Mouse (Mus musculus) lung, postnatal 0 days (tissue): ENCODE measurements at regions not wholly inside any gene's neighbourhood (a gene's known extent, or its start where the extent isn't known, plus 50 kb on each side); places are given as distances from the start of the nearest gene placed in this dataset.
A peak's percentile ranks its signal among the peaks of the same experiment; 100 is the strongest.

Experiments used
- ATAC-seq: fragments of 200-750 bp; cut with Nextera tagmentation; 2 replicates; pipeline ENCODE4 v1.8.0; 2017; ENCODE audit warnings: moderate library complexity
- DNase-seq: peaks from one replicate; pipeline ENCODE4 v3.0.0-alpha.2; 2016; ENCODE audit warnings: low spot score
- H3K27ac ChIP-seq: fragments of 300-500 bp; sonication (generic); 2 replicates; pipeline ENCODE4 v1.5.1; 2014; ENCODE audit warnings: antibody characterized with exemption, mild to moderate bottlenecking, low read length, mixed read lengths
- H3K27me3 ChIP-seq: fragments of 300-500 bp; sonication (generic); replicated peaks from 2 replicates; pipeline ENCODE4 v1.6.1; 2014; ENCODE audit warnings: low read length, mixed read lengths; ENCODE audit not compliant: insufficient read depth
- H3K36me3 ChIP-seq: fragments of 300-500 bp; sonication (generic); 2 replicates; pipeline ENCODE4 v1.6.1; 2014; ENCODE audit warnings: low read length, mixed read lengths; ENCODE audit not compliant: insufficient read depth
- H3K4me1 ChIP-seq: fragments of 300-500 bp; sonication (generic); 2 replicates; pipeline ENCODE4 v1.6.1; 2014; ENCODE audit warnings: antibody characterized with exemption, low read depth, low read length, mixed read lengths; ENCODE audit not compliant: insufficient read depth
- H3K4me2 ChIP-seq: fragments of 300-500 bp; sonication (generic); replicated peaks from 2 replicates; pipeline ENCODE4 v1.6.1; 2014; ENCODE audit warnings: low read depth, mild to moderate bottlenecking, low read length, moderate library complexity, mixed read lengths
- H3K4me3 ChIP-seq: fragments of 300-500 bp; sonication (generic); 2 replicates; pipeline ENCODE4 v1.5.1; 2014; ENCODE audit warnings: low read depth, low read length
- H3K9ac ChIP-seq: fragments of 300-500 bp; sonication (generic); replicated peaks from 2 replicates; pipeline ENCODE4 v1.6.1; 2014; ENCODE audit warnings: low read depth, mild to moderate bottlenecking
- H3K9me3 ChIP-seq: fragments of 300-500 bp; sonication (generic); 2 replicates; pipeline ENCODE4 v1.6.1; 2016; ENCODE audit warnings: low read length, mixed read lengths
- CTCF ChIP-seq: IDR thresholded peaks from 2 replicates; pipeline ENCODE4 v1.5.1; 2016; ENCODE audit warnings: antibody characterized with exemption, mild to moderate bottlenecking
- EP300 ChIP-seq: IDR thresholded peaks from 2 replicates; pipeline ENCODE4 v1.6.1; 2016; ENCODE audit warnings: antibody characterized with exemption, mild to moderate bottlenecking, control low read depth
- WGBS: fragments of 180-500 bp; shearing (Covaris S2); extraction: QIAGEN DNeasy Blood & Tissue Kit; methylation state at CpG from one replicate; pipeline ENCODE4 v1.1.7; 2014; 5-methylcytosine and 5-hydroxymethylcytosine counted together

DNA sequence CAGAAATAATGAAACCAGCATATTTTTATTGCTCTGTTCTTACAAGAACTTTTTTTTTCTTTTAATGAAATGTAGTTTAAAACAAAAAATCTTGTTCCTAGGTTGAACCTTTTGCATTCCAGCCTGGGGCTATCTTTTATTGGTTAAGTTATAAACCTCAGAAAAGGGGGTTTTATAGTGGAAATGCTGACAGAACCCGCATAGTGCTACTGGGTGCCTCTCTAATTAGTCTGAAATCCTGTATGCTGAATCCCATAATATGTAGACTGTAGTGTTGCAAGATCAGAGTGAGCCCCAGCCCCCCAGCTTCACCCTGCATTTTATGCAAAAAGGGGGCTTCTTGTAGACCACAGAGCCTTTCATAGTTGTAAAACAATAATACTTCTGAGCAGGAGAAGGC, 164.4 kb upstream of the Atp5g3 start:
- no peaks in the 10 kb centered on the region for H3K4me1 ChIP-seq
- no peak overlapping the region for H3K4me2 ChIP-seq
- no peaks in the 10 kb centered on the region for H3K9me3 ChIP-seq
- H3K4me3 ChIP-seq: no peak overlapping the region
- H3K27ac ChIP-seq: no peak overlapping the region
- DNase-seq (no peak), ATAC-seq (no peak)
- TF ChIP-seq CTCF (no peak), EP300 (no peak)
- no peaks in the 10 kb centered on the region for H3K27me3 ChIP-seq
- no peaks in the 10 kb centered on the region for H3K36me3 ChIP-seq
- H3K9ac ChIP-seq: no peak overlapping the region
- 80% methylated on average over 1 of the region's 1 CpGs for WGBS

DNA sequence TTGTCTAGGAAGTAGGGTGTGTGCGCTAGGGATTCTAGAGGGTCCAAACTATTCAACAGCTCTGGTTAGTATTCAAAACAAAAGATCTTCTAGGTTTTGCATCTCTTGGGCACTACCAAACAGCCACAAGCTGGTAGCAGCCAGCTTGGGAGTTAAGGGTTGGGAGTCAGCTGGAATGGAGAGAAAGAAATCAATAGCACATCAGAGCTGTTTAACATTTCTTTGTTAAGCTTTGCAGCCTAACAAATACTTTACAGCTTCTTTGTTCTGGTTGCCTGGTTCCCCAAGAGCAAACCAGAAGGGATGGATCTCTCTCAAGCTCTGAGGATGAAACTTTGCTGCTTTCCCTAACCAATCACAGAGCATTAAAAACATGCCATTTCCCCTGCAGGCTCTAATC, 162.3 kb upstream of the Atp5g3 start:
- Histone ChIP-seq H3K4me2 (no peak overlapping the region), H3K9me3 (no peaks in the 10 kb centered on the region), H3K27me3 (no peaks in the 10 kb centered on the region), H3K4me1 (no peaks in the 10 kb centered on the region), H3K27ac (no peak overlapping the region), H3K36me3 (no peaks in the 10 kb centered on the region), H3K4me3 (no peak overlapping the region), H3K9ac (no peak overlapping the region)
- WGBS: 92% methylated on average over 1 of the region's 1 CpGs
- TF ChIP-seq CTCF (no peak), EP300 (no peak)
- DNase-seq (no peak), ATAC-seq (no peak)

DNA sequence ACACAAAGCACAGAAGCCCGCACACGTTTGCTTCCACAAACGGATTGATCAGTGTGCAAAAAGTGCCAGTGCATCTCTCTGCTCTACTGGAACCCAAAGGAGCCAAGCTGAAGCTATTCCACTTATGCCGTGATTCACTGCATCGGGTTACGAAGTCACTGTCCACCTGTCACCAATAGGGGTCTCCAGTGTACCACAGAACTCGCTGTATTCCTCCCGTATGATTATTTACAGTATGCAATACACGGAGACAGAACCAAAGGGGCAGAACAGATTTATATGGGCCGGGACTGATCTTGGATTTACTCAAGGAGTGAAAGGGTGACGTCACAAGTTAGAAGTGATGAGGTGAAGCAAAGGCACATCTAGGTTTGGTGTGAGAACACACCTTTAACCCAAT, 155.5 kb upstream of the Atp5g3 start:
- no peaks in the 10 kb centered on the region for H3K9me3 ChIP-seq
- H3K4me2 ChIP-seq: no peak overlapping the region
- no peak for TF ChIP-seq EP300
- TF ChIP-seq CTCF: peak; percentile 95
- no peaks in the 10 kb centered on the region for H3K4me1 ChIP-seq
- peak; percentile 82 for DNase-seq
- H3K9ac ChIP-seq: no peak overlapping the region
- 2% methylated on average over 11 of the region's 11 CpGs for WGBS
- no peak overlapping the region for H3K27ac ChIP-seq
- peak; percentile 72 for ATAC-seq
- no peak overlapping the region for H3K4me3 ChIP-seq
- no peaks in the 10 kb centered on the region for H3K27me3 ChIP-seq
- H3K36me3 ChIP-seq: no peaks in the 10 kb centered on the region

DNA sequence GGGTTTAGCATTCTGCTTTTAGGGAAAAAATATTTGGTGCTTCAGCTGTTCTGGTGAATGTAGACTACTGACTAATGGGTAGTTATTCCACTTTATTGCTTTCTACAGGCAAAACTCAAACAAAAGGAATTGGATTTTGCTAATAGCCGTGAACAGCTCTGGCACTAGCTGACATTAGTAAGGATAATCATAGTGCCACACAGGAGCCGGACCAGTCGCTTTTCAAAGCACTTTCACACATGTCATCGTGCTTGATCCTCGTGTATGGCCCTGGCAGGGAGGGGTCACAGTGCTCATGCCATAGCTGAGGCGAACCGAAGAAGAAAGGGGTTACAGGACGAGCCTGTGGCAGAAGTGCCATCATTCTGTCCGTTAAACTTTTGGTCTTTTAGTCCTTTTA, 153.2 kb upstream of the Atp5g3 start:
- no peak overlapping the region for H3K4me3 ChIP-seq
- 78% methylated on average over 9 of the region's 9 CpGs for WGBS
- no peaks in the 10 kb centered on the region for H3K9me3 ChIP-seq
- ATAC-seq (no peak), DNase-seq (no peak)
- H3K27me3 ChIP-seq: no peaks in the 10 kb centered on the region
- TF ChIP-seq CTCF (no peak), EP300 (no peak)
- no peak overlapping the region for H3K4me2 ChIP-seq
- no peaks in the 10 kb centered on the region for H3K4me1 ChIP-seq
- H3K36me3 ChIP-seq: no peaks in the 10 kb centered on the region
- no peak overlapping the region for H3K9ac ChIP-seq
- no peak overlapping the region for H3K27ac ChIP-seq

DNA sequence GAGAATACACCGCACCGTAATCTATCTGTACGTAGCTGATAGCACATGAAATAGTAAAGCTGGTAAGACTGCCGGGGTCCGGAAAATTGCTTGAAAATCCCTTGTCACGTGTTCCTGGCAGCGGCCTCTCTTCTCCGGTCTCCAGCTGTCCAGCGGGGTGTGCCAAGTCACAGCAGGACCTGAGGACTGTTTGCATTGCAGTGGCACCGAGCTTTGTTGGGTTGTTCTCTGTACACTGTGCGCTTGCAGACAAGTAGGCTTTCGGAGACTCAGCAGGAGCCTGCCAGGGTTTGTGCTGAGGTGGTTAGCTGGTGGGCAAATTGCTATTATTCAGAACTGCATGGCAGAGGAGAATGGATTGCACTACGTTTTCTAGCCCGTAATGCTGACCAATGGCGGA, 152.7 kb upstream of the Atp5g3 start:
- H3K27me3 ChIP-seq: no peaks in the 10 kb centered on the region
- no peak overlapping the region for H3K4me2 ChIP-seq
- no peak overlapping the region for H3K4me3 ChIP-seq
- H3K4me1 ChIP-seq: no peaks in the 10 kb centered on the region
- peak; percentile 8 for DNase-seq
- no peak overlapping the region for H3K9ac ChIP-seq
- H3K36me3 ChIP-seq: no peaks in the 10 kb centered on the region
- TF ChIP-seq CTCF (no peak), EP300 (no peak)
- WGBS: 62% methylated on average over 15 of the region's 15 CpGs
- no peak overlapping the region for H3K27ac ChIP-seq
- H3K9me3 ChIP-seq: no peaks in the 10 kb centered on the region
- ATAC-seq: no peak

DNA sequence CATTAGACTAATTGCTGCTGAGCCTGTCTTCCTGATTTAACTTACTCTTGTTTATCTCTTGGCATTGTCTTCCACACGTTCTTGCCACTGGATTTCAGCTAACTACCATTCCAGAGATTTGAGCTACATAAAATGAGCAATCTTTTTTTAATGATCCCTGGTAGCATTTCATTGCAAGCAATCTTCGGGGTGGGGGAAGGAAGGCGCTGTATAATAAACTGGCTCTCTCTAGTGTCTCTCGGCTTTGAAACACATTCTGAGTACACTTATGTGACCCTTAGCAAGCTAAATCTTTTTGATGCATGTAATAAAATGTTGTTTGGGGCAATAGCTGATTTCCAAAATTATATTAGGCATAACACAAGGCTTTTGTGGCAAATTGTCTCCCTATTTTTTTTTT, 152.2 kb upstream of the Atp5g3 start:
- no peak overlapping the region for H3K27ac ChIP-seq
- H3K27me3 ChIP-seq: no peaks in the 10 kb centered on the region
- no peaks in the 10 kb centered on the region for H3K4me1 ChIP-seq
- no peak overlapping the region for H3K4me3 ChIP-seq
- H3K9ac ChIP-seq: no peak overlapping the region
- H3K9me3 ChIP-seq: no peaks in the 10 kb centered on the region
- no peak overlapping the region for H3K4me2 ChIP-seq
- 52% methylated on average over 4 of the region's 4 CpGs for WGBS
- H3K36me3 ChIP-seq: no peaks in the 10 kb centered on the region
- TF ChIP-seq CTCF: no peak
- no peak for TF ChIP-seq EP300
- no peak for ATAC-seq
- no peak for DNase-seq

GRCm38 (mm10) chr2:74042430-74042829, 131.3 kb upstream of the Atp5g3 start:
- Histone ChIP-seq H3K4me1 (no peaks in the 10 kb centered on the region), H3K4me3 (no peak overlapping the region), H3K9me3 (no peaks in the 10 kb centered on the region), H3K4me2 (no peak overlapping the region), H3K27ac (no peak overlapping the region), H3K27me3 (no peaks in the 10 kb centered on the region), H3K9ac (no peak overlapping the region), H3K36me3 (no peaks in the 10 kb centered on the region)
- ATAC-seq (no peak), DNase-seq (peak; percentile 4)
- 82% methylated on average over 6 of the region's 6 CpGs for WGBS
- TF ChIP-seq CTCF (peak; percentile 29), EP300 (no peak)
